Mouse (Mus musculus): ENCODE measurements at regions not wholly inside any gene's neighbourhood (a gene's known extent, or its start where the extent isn't known, plus 50 kb on each side); places are given as distances from the start of the nearest gene placed in this dataset.

- peak; percentile 13 for DNase-seq (ENCODE audit: low read depth, low spot score)
These were observed 59.8 kb upstream of the Nrg3 start for GRCm38 (mm10) chr14:39532689-39533088.

All from CD4-positive, CD25-positive, alpha-beta regulatory T cell, adult 2 months (primary cell).